Mouse (Mus musculus) heart, postnatal 0 days (tissue): ENCODE measurements around the gene Lrrc72.

ENCODE experiments used
- CTCF ChIP-seq: IDR thresholded peaks from 2 replicates; pipeline ENCODE4 v1.5.1; 2016; ENCODE audit warnings: antibody characterized with exemption, control low read depth, low read depth
- EP300 ChIP-seq: IDR thresholded peaks from 2 replicates; pipeline ENCODE4 v1.6.1; 2016; ENCODE audit warnings: antibody characterized with exemption, low read depth

GRCm38 (mm10) chr12:36194976-36195375 is 58.2 kb downstream of the Lrrc72 start:
- TF ChIP-seq CTCF (peak; percentile 12; the same call in 1 of the 2 replicates), EP300 (no peak)
